Mouse (Mus musculus): ENCODE measurements around the gene Ltbr.

DNA sequence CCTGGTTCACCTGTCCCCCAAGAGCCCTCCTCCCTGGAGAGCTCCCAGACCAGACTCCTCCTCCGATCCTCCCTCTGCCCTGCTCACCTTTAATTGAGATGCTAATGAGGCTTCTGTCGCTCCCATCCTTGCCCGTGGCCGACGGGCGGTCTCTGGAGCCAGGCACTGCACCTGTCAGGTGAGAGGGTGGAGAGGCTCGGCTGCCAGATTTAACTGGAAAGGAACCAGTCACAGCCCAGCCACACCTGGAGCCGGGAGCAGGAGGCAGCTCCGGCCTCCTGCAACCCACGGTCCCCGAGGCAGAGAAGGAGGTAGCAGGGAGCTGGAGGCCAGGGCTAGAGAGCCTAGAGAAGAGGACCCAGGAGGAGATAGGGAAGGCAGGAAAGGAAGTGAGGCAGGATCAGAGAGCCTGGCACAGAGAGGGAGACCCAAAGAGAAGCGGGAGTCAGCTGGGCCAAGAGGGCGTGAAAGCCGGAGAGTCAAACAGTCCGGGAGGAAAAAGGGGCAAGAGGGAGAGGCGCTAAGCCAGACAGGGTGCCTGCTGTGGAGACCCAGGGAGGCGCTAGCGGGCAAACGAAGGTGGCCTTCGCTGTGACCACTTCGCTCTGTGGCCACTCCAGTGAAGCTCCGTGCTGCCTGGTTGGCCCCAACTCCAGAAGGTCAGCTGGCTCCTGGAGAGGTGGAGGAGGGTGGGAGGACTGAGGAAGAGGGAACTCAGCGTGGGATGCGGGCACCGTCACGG, 7.6 kb upstream of the Ltbr start:
- TF ChIP-seq CTCF (IDR thresholded peaks at IDR 0.05; ENCODE audit: low read depth, low read length) (no peak), POLR2A (IDR thresholded peaks at IDR 0.05; ENCODE audit: extremely low read depth, insufficient read depth, low read length) (no peak)
